Mouse (Mus musculus) Muller cell, postnatal 12 days (primary cell): ENCODE results near the gene Scamp3.

ENCODE experiments used
- DNase-seq: peaks from one replicate; pipeline ENCODE4 v3.0.0-alpha.2; 2015; ENCODE audit errors: inconsistent ontology term

Gene Scamp3

GRCm38 (mm10) chr3:89163123-89163522 is 14.2 kb upstream of the Scamp3 start:
- DNase-seq: peak; percentile 51

- no peak for DNase-seq
Measured at GRCm38 (mm10) chr3:89163643-89164245, 13.5 kb upstream of the Scamp3 start.

- peak; percentile 97 for DNase-seq
Measured at GRCm38 (mm10) chr3:89164506-89165267, 12.6 kb upstream of the Scamp3 start, which contains the start of gene Clk2. TSS of gene Clk2 (plus strand) at chr3:89164795.

- DNase-seq: no peak
Measured at GRCm38 (mm10) chr3:89165268-89165870, 11.9 kb upstream of the Scamp3 start.

GRCm38 (mm10) chr3:89166945-89167344 is 10.3 kb upstream of the Scamp3 start:
- no peak for DNase-seq

- DNase-seq: no peak
Measured at GRCm38 (mm10) chr3:89174844-89175243, 2.4 kb upstream of the Scamp3 start.

- DNase-seq: no peak
Measured at GRCm38 (mm10) chr3:89175544-89175943, 1.7 kb upstream of the Scamp3 start.

- no peak for DNase-seq
Measured at GRCm38 (mm10) chr3:89176421-89176820, 852 bp upstream of the Scamp3 start.

GRCm38 (mm10) chr3:89178107-89178385 is 773 bp downstream of the Scamp3 start:
- DNase-seq: no peak

- DNase-seq: no peak
Measured at GRCm38 (mm10) chr3:89179056-89179455, 1.8 kb downstream of the Scamp3 start.

- no peak for DNase-seq
Measured at GRCm38 (mm10) chr3:89181749-89182500, 4.7 kb downstream of the Scamp3 start.

- no peak for DNase-seq
Measured at GRCm38 (mm10) chr3:89182531-89183057, 5.3 kb downstream of the Scamp3 start.

GRCm38 (mm10) chr3:89183058-89183958 is 6.0 kb downstream of the Scamp3 start, which contains the start of gene Fam189b:
TSS of gene Fam189b (plus strand) at chr3:89183143.
- DNase-seq: peak; percentile 86

GRCm38 (mm10) chr3:89183959-89184315 is 6.7 kb downstream of the Scamp3 start:
- DNase-seq: no peak

- DNase-seq: no peak
Measured at GRCm38 (mm10) chr3:89187197-89187596, 9.9 kb downstream of the Scamp3 start.

GRCm38 (mm10) chr3:89187690-89188477 is 10.6 kb downstream of the Scamp3 start:
- DNase-seq: no peak

GRCm38 (mm10) chr3:89188478-89188875 is 11.2 kb downstream of the Scamp3 start:
- DNase-seq: no peak

GRCm38 (mm10) chr3:89190436-89190835 is 13.2 kb downstream of the Scamp3 start:
- no peak for DNase-seq

- no peak for DNase-seq
Measured at GRCm38 (mm10) chr3:89193351-89193750, 16.1 kb downstream of the Scamp3 start.

GRCm38 (mm10) chr3:89193853-89194252 is 16.6 kb downstream of the Scamp3 start:
- no peak for DNase-seq
